Mouse (Mus musculus) heart, embryonic 15.5 days (tissue): ENCODE measurements around the gene Trim63. TPM values are rescaled to one million over a fixed set of nuclear protein-coding genes. Genes with fewer than 3 reads are reported as not detected.
A peak's percentile ranks its signal among the peaks of the same experiment; 100 is the strongest.
"Not testable (repeated sequence)": the region's sequence is repeated elsewhere in the genome, so short reads cannot be mapped to it uniquely, and the experiment has no call there.

Source experiments
- ATAC-seq: fragments of 200-750 bp; cut with Nextera tagmentation; replicated peaks from 2 replicates; pipeline ENCODE4 v1.8.0; 2017; ENCODE audit warnings: low read depth, moderate TSS enrichment; ENCODE audit not compliant: insufficient number of reproducible peaks, insufficient read depth, low FRiP score
- H3K27ac ChIP-seq: fragments of 300-500 bp; sonication (generic); 2 replicates; pipeline ENCODE4 v1.5.1; 2015; ENCODE audit warnings: mild to moderate bottlenecking, inconsistent platforms
- H3K27me3 ChIP-seq: fragments of 300-500 bp; sonication (generic); 2 replicates; pipeline ENCODE4 v1.6.1; 2015; ENCODE audit warnings: inconsistent platforms
- H3K36me3 ChIP-seq: fragments of 300-500 bp; sonication (generic); 2 replicates; pipeline ENCODE4 v1.6.1; 2015; ENCODE audit warnings: mild to moderate bottlenecking, inconsistent platforms
- H3K4me1 ChIP-seq: fragments of 300-500 bp; sonication (generic); replicated peaks from 2 replicates; pipeline ENCODE4 v1.6.1; 2015; ENCODE audit warnings: inconsistent platforms
- H3K4me2 ChIP-seq: fragments of 300-500 bp; sonication (generic); 2 replicates; pipeline ENCODE4 v1.6.1; 2015; ENCODE audit warnings: inconsistent platforms, mild to moderate bottlenecking, moderate library complexity
- H3K4me3 ChIP-seq: fragments of 300-500 bp; sonication (generic); 2 replicates; pipeline ENCODE4 v1.5.1; 2015; ENCODE audit warnings: mild to moderate bottlenecking, inconsistent platforms
- H3K9ac ChIP-seq: fragments of 300-500 bp; sonication (generic); 2 replicates; pipeline ENCODE4 v1.6.1; 2015; ENCODE audit warnings: mild to moderate bottlenecking, inconsistent platforms
- H3K9me3 ChIP-seq: fragments of 300-500 bp; sonication (generic); replicated peaks from 2 replicates; pipeline ENCODE4 v1.6.1; 2016; ENCODE audit warnings: inconsistent platforms
- WGBS: fragments of 180-500 bp; shearing (Covaris S2); methylation state at CpG from one replicate; pipeline ENCODE4 v1.1.7; 2015; ENCODE audit warnings: mixed read lengths; 5-methylcytosine and 5-hydroxymethylcytosine counted together
- polyA plus RNA-seq: library from polyadenylated mRNA; unstranded; fragments of >200 nt; fragmentation: Nextera tagmentation; extraction: Ambion mirVana; gene quantifications from 2 replicates; pipeline ENCODE4 v1.2.1, GENCODE M21; 2015

Gene Trim63
- polyA plus RNA-seq, 1 experiment from 2014 or later: 156 TPM

GRCm38 (mm10) chr4:134316390-134316789 lies 1.5 kb downstream of the Trim63 start:
- WGBS: 34% methylated on average over 16 of the region's 16 CpGs
- H3K27me3 ChIP-seq: no peaks in the 10 kb centered on the region
- H3K4me2 ChIP-seq: peak overlapping the region; percentile 60
- H3K9me3 ChIP-seq: no peaks in the 10 kb centered on the region
- peaks cover 15% of the 10 kb centered on the region for H3K36me3 ChIP-seq
- peak overlapping the region; percentile 97 for H3K27ac ChIP-seq
- ATAC-seq: peak; percentile 45; the same call in 1 of the 2 replicates
- peak overlapping the region; percentile 58 for H3K4me3 ChIP-seq
- peak overlapping the region; percentile 65 for H3K9ac ChIP-seq
- peaks cover 40% of the 10 kb centered on the region for H3K4me1 ChIP-seq

- Histone ChIP-seq H3K4me1 (peaks cover 39% of the 10 kb centered on the region), H3K36me3 (peaks cover 34% of the 10 kb centered on the region), H3K4me2 (peak overlapping the region; percentile 60), H3K27ac (peak overlapping the region; percentile 39), H3K4me3 (peak overlapping the region; percentile 58; the same call in 1 of the 2 replicates), H3K9ac (0 out of 2 replicates have a peak overlapping the region, but pooled peaks have one; percentile 9), H3K9me3 (no peaks in the 10 kb centered on the region), H3K27me3 (no peaks in the 10 kb centered on the region)
- WGBS: 59% methylated on average over 5 of the region's 5 CpGs
- no peak for ATAC-seq
Measured at GRCm38 (mm10) chr4:134319074-134319473, 4.2 kb downstream of the Trim63 start.

GRCm38 (mm10) chr4:134319674-134320073 lies 4.8 kb downstream of the Trim63 start:
- peaks cover 40% of the 10 kb centered on the region for H3K36me3 ChIP-seq
- H3K9ac ChIP-seq: no peak overlapping the region
- ATAC-seq: no peak
- H3K27me3 ChIP-seq: no peaks in the 10 kb centered on the region
- peak overlapping the region; percentile 60 for H3K4me2 ChIP-seq
- WGBS: 61% methylated on average over 5 of the region's 5 CpGs
- H3K4me3 ChIP-seq: peak overlapping the region; percentile 10; the same call in 1 of the 2 replicates
- H3K4me1 ChIP-seq: peaks cover 38% of the 10 kb centered on the region
- peak overlapping the region; percentile 39 for H3K27ac ChIP-seq
- no peaks in the 10 kb centered on the region for H3K9me3 ChIP-seq

- Histone ChIP-seq H3K4me1 (peaks cover 42% of the 10 kb centered on the region), H3K4me2 (no peak overlapping the region), H3K27ac (no peak overlapping the region), H3K4me3 (no peak overlapping the region), H3K27me3 (no peaks in the 10 kb centered on the region), H3K36me3 (peaks cover 59% of the 10 kb centered on the region), H3K9ac (no peak overlapping the region), H3K9me3 (no peaks in the 10 kb centered on the region)
- WGBS: 59% methylated on average over 3 of the region's 3 CpGs
- ATAC-seq: no peak
Measured at GRCm38 (mm10) chr4:134321524-134321923, 6.6 kb downstream of the Trim63 start.

GRCm38 (mm10) chr4:134324655-134325054 lies 9.7 kb downstream of the Trim63 start:
- peaks cover 38% of the 10 kb centered on the region for H3K4me1 ChIP-seq
- no peaks in the 10 kb centered on the region for H3K27me3 ChIP-seq
- no peak overlapping the region for H3K4me3 ChIP-seq
- ATAC-seq: no peak
- H3K9ac ChIP-seq: no peak overlapping the region
- 36% methylated on average over 5 of the region's 5 CpGs for WGBS
- no peak overlapping the region for H3K27ac ChIP-seq
- H3K9me3 ChIP-seq: no peaks in the 10 kb centered on the region
- H3K36me3 ChIP-seq: peaks cover 77% of the 10 kb centered on the region
- no peak overlapping the region for H3K4me2 ChIP-seq

- no peaks in the 10 kb centered on the region for H3K27me3 ChIP-seq
- H3K36me3 ChIP-seq: peaks cover 61% of the 10 kb centered on the region
- no peak overlapping the region for H3K9ac ChIP-seq
- peaks cover 36% of the 10 kb centered on the region for H3K4me1 ChIP-seq
- ATAC-seq: no peak
- H3K4me2 ChIP-seq: no peak overlapping the region
- H3K4me3 ChIP-seq: no peak overlapping the region
- H3K27ac ChIP-seq: no peak overlapping the region
- no peaks in the 10 kb centered on the region for H3K9me3 ChIP-seq
- 61% methylated on average over 5 of the region's 5 CpGs for WGBS
Measured at GRCm38 (mm10) chr4:134326859-134327530, 12.1 kb downstream of the Trim63 start.

- Histone ChIP-seq H3K4me2 (no peak overlapping the region), H3K27me3 (no peaks in the 10 kb centered on the region), H3K9me3 (no peaks in the 10 kb centered on the region), H3K9ac (no peak overlapping the region), H3K27ac (no peak overlapping the region), H3K36me3 (peaks cover 49% of the 10 kb centered on the region), H3K4me3 (no peak overlapping the region), H3K4me1 (peaks cover 36% of the 10 kb centered on the region)
- 47% methylated on average over 8 of the region's 8 CpGs for WGBS
- no peak for ATAC-seq
Measured at GRCm38 (mm10) chr4:134328151-134328550, 13.2 kb downstream of the Trim63 start.

GRCm38 (mm10) chr4:134328832-134329231 lies 13.9 kb downstream of the Trim63 start:
- H3K4me2 ChIP-seq: no peak overlapping the region
- 72% methylated on average over 8 of the region's 8 CpGs for WGBS
- ATAC-seq: no peak
- H3K27me3 ChIP-seq: no peaks in the 10 kb centered on the region
- H3K4me1 ChIP-seq: peaks cover 36% of the 10 kb centered on the region
- no peak overlapping the region for H3K9ac ChIP-seq
- H3K9me3 ChIP-seq: no peaks in the 10 kb centered on the region
- peaks cover 47% of the 10 kb centered on the region; the same call in 1 of the 2 replicates for H3K36me3 ChIP-seq
- no peak overlapping the region for H3K27ac ChIP-seq
- H3K4me3 ChIP-seq: no peak overlapping the region

GRCm38 (mm10) chr4:134330281-134330680 lies 15.4 kb downstream of the Trim63 start:
- Histone ChIP-seq H3K9me3 (no peaks in the 10 kb centered on the region), H3K27me3 (no peaks in the 10 kb centered on the region), H3K4me1 (peaks cover 29% of the 10 kb centered on the region), H3K9ac (no peak overlapping the region), H3K4me2 (no peak overlapping the region), H3K36me3 (peaks cover 34% of the 10 kb centered on the region; the same call in 1 of the 2 replicates), H3K27ac (no peak overlapping the region), H3K4me3 (no peak overlapping the region)
- no peak for ATAC-seq
- 51% methylated on average over 5 of the region's 5 CpGs for WGBS

- not testable (repeated sequence) for H3K4me3 ChIP-seq, H3K9ac ChIP-seq, H3K4me2 ChIP-seq, H3K9me3 ChIP-seq, H3K36me3 ChIP-seq, ATAC-seq, H3K27ac ChIP-seq
- Histone ChIP-seq H3K4me1 (peaks cover 14% of the 10 kb centered on the region), H3K27me3 (peaks cover 40% of the 10 kb centered on the region)
- 74% methylated on average over 6 of the region's 6 CpGs for WGBS
Measured at GRCm38 (mm10) chr4:134341231-134341630, 26.3 kb downstream of the Trim63 start.

GRCm38 (mm10) chr4:134342213-134342779 lies 27.4 kb downstream of the Trim63 start:
- Histone ChIP-seq H3K27ac (no peak overlapping the region), H3K36me3 (no peaks in the 10 kb centered on the region), H3K4me3 (no peak overlapping the region), H3K4me2 (no peak overlapping the region), H3K4me1 (peaks cover 14% of the 10 kb centered on the region), H3K27me3 (peaks cover 43% of the 10 kb centered on the region), H3K9ac (no peak overlapping the region), H3K9me3 (no peaks in the 10 kb centered on the region)
- 24% methylated on average over 11 of the region's 11 CpGs for WGBS
- no peak for ATAC-seq
